Mouse (Mus musculus) heart, embryonic 12.5 days (tissue): ENCODE data around the gene Epha2. TPM values are rescaled to one million over a fixed set of nuclear protein-coding genes. Genes with fewer than 3 reads are reported as not detected.

ENCODE experiments used
- ATAC-seq: fragments of 200-750 bp; cut with Nextera tagmentation; 2 replicates; pipeline ENCODE4 v1.8.0; 2017; ENCODE audit warnings: moderate TSS enrichment, moderate library complexity; ENCODE audit not compliant: insufficient number of reproducible peaks, low FRiP score
- H3K27ac ChIP-seq: fragments of 300-500 bp; sonication (generic); 2 replicates; pipeline ENCODE4 v1.5.1; 2016; ENCODE audit warnings: mild to moderate bottlenecking, moderate library complexity; ENCODE audit not compliant: poor library complexity, severe bottlenecking
- H3K27me3 ChIP-seq: fragments of 300-500 bp; sonication (generic); replicated peaks from 2 replicates; pipeline ENCODE4 v1.6.1; 2016; ENCODE audit warnings: mild to moderate bottlenecking, moderate library complexity
- H3K36me3 ChIP-seq: fragments of 300-500 bp; sonication (generic); 2 replicates; pipeline ENCODE4 v1.6.1; 2016; ENCODE audit warnings: mild to moderate bottlenecking, moderate library complexity
- H3K4me1 ChIP-seq: fragments of 300-500 bp; sonication (generic); replicated peaks from 2 replicates; pipeline ENCODE4 v1.6.1; 2016; ENCODE audit warnings: mild to moderate bottlenecking
- H3K4me2 ChIP-seq: fragments of 300-500 bp; sonication (generic); 2 replicates; pipeline ENCODE4 v1.6.1; 2016; ENCODE audit warnings: mild to moderate bottlenecking, moderate library complexity
- H3K4me3 ChIP-seq: fragments of 300-500 bp; sonication (generic); 2 replicates; pipeline ENCODE4 v1.5.1; 2016; ENCODE audit warnings: mild to moderate bottlenecking
- H3K9ac ChIP-seq: fragments of 300-500 bp; sonication (generic); 2 replicates; pipeline ENCODE4 v1.6.1; 2016; ENCODE audit warnings: mild to moderate bottlenecking, moderate library complexity
- H3K9me3 ChIP-seq: fragments of 300-500 bp; sonication (generic); replicated peaks from 2 replicates; pipeline ENCODE4 v1.6.1; 2016; ENCODE audit warnings: mild to moderate bottlenecking, moderate library complexity
- WGBS: fragments of 180-500 bp; shearing (Covaris S2); methylation state at CpG from one replicate; pipeline ENCODE4 v1.1.7; 2016; 5-methylcytosine and 5-hydroxymethylcytosine counted together
- polyA plus RNA-seq: library from polyadenylated mRNA; unstranded; fragments of >200 nt; fragmentation: Nextera tagmentation; extraction: Ambion mirVana; gene quantifications from 2 replicates; pipeline ENCODE4 v1.2.1, GENCODE M21; 2016

Gene Epha2
- polyA plus RNA-seq, 1 experiment from 2014 or later, result 5.3 TPM

- no peak for ATAC-seq
- no peak overlapping the region for H3K4me2 ChIP-seq
- no peak overlapping the region for H3K4me3 ChIP-seq
- WGBS, result 48% methylated on average over 8 of the region's 8 CpGs
- H3K9ac ChIP-seq, result 0 out of 2 replicates have a peak overlapping the region, but pooled peaks have one; percentile 11
- peaks cover 51% of the 10 kb centered on the region for H3K4me1 ChIP-seq
- no peak overlapping the region for H3K27ac ChIP-seq
- no peaks in the 10 kb centered on the region for H3K36me3 ChIP-seq
- peaks cover 44% of the 10 kb centered on the region for H3K27me3 ChIP-seq
- H3K9me3 ChIP-seq, result no peaks in the 10 kb centered on the region
Observed at GRCm38 (mm10) chr4:141288152-141288551, 12.9 kb upstream of the Epha2 start.

DNA sequence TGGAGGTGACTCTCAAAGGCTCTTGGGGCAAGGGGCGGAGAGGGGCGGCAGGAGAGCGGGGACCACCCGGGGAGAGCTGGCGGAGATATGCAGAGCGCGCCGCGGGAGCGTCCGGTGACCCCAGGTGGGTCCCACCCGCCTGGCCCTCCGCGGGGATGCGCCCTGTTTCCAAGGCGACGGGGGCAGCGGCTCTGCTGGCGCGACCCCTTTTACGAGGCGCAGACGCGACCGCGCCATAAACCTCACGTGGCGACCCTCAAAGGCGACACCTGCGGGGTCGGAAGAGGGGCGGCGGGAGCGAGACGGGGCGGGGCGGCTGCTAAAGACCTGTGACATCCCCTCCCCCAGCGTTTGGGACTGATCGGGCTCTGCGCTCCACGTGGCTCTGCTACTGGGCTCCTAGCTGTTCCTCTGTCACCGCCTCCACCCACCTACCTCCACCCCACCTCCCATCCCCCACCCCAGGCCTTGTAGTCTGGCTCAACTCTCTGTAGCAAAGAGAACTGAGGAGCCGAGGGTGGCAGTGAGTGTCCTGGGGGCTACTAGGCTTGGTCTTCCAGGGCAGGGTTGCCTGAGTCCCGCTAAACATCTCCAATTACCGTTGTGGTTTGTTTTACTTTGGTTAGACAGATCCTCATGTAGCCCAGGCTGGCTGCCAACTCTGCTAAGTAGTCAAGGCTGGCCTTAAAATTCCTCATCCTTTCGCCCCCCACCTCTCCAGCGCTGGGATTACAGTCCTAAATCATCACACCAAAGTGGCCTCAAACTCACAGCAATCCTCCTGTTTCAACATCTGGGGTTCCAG lies 9.3 kb upstream of the Epha2 start:
- Histone ChIP-seq H3K4me1 (peaks cover 52% of the 10 kb centered on the region), H3K36me3 (no peaks in the 10 kb centered on the region), H3K27ac (no peak overlapping the region), H3K9me3 (no peaks in the 10 kb centered on the region), H3K4me2 (peak overlapping the region; percentile 87), H3K9ac (peak overlapping the region; percentile 24), H3K4me3 (peak overlapping the region; percentile 45), H3K27me3 (peaks cover 51% of the 10 kb centered on the region)
- 1% methylated on average over 47 of the region's 47 CpGs for WGBS
- ATAC-seq, result no peak

GRCm38 (mm10) chr4:141295774-141296186 lies 5.3 kb upstream of the Epha2 start:
- Histone ChIP-seq H3K27me3 (peaks cover 47% of the 10 kb centered on the region), H3K36me3 (no peaks in the 10 kb centered on the region), H3K4me1 (peaks cover 39% of the 10 kb centered on the region), H3K9ac (0 out of 2 replicates have a peak overlapping the region, but pooled peaks have one; percentile 36), H3K27ac (no peak overlapping the region), H3K4me3 (peak overlapping the region; percentile 13; the same call in 1 of the 2 replicates), H3K9me3 (no peaks in the 10 kb centered on the region), H3K4me2 (peak overlapping the region; percentile 41)
- WGBS, result 6% methylated on average over 14 of the region's 15 CpGs
- ATAC-seq, result no peak

- Histone ChIP-seq H3K9me3 (no peaks in the 10 kb centered on the region), H3K4me2 (no peak overlapping the region), H3K4me1 (peaks cover 40% of the 10 kb centered on the region), H3K4me3 (no peak overlapping the region), H3K27me3 (peaks cover 29% of the 10 kb centered on the region), H3K27ac (no peak overlapping the region), H3K9ac (no peak overlapping the region), H3K36me3 (no peaks in the 10 kb centered on the region)
- 74% methylated on average over 7 of the region's 7 CpGs for WGBS
- ATAC-seq, result no peak
Observed at GRCm38 (mm10) chr4:141297934-141298333, 3.1 kb upstream of the Epha2 start.

DNA sequence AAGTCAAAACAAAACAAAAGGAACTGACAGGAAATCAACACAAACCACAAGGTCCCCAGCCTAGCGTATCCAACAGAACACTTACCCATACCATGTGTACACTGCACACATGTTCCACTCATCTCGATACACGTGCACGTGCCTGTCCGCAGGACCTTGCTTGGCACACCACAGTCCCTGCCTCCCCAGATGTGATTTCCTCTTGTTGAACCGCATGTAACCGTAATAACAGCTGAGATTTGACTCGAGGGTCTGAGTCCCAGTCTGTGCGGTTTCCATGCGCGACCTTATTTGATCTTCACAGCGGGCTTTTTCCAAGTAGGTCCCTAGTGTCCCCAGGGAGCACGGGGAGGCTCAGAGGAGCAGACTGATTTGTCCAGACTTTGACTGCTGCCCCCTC lies 1.7 kb upstream of the Epha2 start:
- Histone ChIP-seq H3K9me3 (no peaks in the 10 kb centered on the region), H3K4me2 (no peak overlapping the region), H3K36me3 (no peaks in the 10 kb centered on the region), H3K27me3 (peaks cover 23% of the 10 kb centered on the region), H3K4me1 (peaks cover 41% of the 10 kb centered on the region), H3K4me3 (no peak overlapping the region), H3K27ac (no peak overlapping the region), H3K9ac (no peak overlapping the region)
- 66% methylated on average over 13 of the region's 13 CpGs for WGBS
- ATAC-seq, result no peak

GRCm38 (mm10) chr4:141300196-141300595 lies 844 bp upstream of the Epha2 start:
- ATAC-seq, result no peak
- 56% methylated on average over 4 of the region's 4 CpGs for WGBS

DNA sequence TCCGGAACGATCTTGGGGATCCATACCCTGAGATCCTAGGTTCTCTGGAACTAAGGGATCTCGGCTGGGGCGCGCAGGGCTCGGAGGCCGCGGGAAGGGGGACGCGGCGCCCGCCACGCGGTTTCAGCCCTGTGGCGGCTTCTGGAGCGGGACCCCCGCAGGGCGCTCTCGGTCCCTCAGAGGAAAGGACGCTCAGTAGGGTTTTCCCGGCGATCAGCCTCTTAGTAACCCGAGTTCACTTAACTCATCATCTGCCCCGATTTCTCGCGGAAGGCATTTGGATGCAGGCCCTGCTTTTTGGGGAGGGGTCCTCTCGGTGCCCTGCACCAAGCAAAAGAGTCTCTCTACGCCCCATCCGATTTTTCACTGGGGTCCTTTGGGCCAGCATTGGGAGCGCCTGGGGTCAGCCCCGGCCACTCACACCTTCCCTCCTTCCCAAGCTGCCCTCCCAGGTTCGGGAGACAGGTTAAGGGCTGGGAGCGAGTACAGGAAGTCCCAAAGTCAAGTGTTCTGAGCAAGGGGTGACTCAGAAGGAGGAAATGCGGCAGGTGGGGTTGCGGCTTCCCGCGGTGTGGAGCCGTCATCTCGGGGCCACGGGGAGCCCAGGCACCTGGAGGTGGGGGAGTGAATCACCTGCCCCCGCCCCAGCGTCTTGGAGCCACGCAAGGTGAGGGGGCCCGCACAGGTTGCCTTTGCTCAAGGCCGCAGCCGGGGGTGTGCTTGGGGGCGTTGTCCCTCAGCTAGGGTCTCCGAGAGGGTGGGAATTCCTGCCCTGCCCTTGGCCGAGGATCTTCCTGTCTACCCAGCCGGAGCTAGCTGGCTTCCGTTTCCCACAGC lies 769 bp downstream of the Epha2 start:
- H3K9me3 ChIP-seq, result no peaks in the 10 kb centered on the region
- peaks cover 52% of the 10 kb centered on the region for H3K4me1 ChIP-seq
- H3K36me3 ChIP-seq, result no peaks in the 10 kb centered on the region
- peaks cover 14% of the 10 kb centered on the region for H3K27me3 ChIP-seq
- ATAC-seq, result no peak
- H3K27ac ChIP-seq, result peak overlapping the region; percentile 64
- H3K9ac ChIP-seq, result peak overlapping the region; percentile 93
- H3K4me3 ChIP-seq, result peak overlapping the region; percentile 83
- H3K4me2 ChIP-seq, result peak overlapping the region; percentile 95
- WGBS, result under 1% methylated on average over 50 of the region's 51 CpGs

More at GRCm38 (mm10) chr4:141300196-141300595, 844 bp upstream of the Epha2 start:
- no peak overlapping the region for H3K27ac ChIP-seq
- H3K27me3 ChIP-seq, result peaks cover 23% of the 10 kb centered on the region
- H3K4me3 ChIP-seq, result no peak overlapping the region
- peaks cover 46% of the 10 kb centered on the region for H3K4me1 ChIP-seq
- no peak overlapping the region for H3K9ac ChIP-seq
- no peaks in the 10 kb centered on the region for H3K9me3 ChIP-seq
- no peaks in the 10 kb centered on the region for H3K36me3 ChIP-seq
- H3K4me2 ChIP-seq, result no peak overlapping the region

DNA sequence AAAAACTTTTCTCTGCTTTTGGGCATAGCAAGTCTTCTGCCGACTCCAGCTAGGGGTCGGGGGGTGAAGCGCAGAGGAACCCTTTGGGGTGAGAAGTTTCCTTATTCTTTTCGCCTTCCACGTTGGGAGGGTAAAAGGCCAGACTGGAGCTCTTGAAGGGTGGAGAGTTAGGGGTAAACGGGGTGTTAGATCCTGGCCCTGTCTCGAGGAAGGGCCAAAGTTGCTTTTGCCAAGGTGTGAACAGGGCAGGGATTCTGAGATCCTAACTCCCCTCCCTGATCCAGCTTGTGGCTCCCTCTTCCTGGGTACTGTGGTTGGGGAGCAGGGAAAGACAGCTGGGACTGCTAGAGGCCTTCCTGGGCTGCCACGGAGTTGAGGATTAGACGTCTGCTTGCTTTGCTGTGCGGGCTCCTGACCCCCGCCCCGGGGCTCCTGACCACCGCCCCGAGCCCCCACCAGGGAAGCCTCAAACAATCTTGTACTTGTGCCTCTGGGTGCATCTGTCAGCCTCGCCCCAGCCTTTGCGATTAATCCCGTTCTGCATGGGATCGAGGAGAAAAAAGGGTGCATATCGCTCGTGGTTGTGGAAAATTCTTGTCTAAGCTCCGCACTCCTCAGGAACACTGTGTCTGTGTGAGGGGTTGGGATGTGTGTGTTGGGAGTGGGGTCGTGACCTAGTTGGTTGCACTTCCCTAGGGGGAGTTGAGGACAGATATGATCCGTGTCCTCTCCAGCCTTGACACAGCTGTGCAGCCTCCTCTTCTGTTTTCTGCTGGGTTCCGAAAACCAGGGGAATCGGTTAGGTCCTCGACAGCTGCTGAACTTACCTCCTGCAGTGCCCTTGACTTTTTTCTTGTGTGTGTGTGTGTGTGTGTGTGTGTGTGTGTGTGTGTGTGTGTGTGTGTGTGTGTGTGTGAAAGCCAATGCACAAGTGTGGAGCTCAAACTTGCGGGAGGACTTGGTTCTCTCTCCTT lies 1.7 kb downstream of the Epha2 start:
- 0 out of 2 replicates have a peak overlapping the region, but pooled peaks have one; percentile 64 for H3K27ac ChIP-seq
- H3K36me3 ChIP-seq, result peaks cover 3% of the 10 kb centered on the region; the same call in 1 of the 2 replicates
- peaks cover 58% of the 10 kb centered on the region for H3K4me1 ChIP-seq
- ATAC-seq, result no peak
- H3K4me2 ChIP-seq, result peak overlapping the region; percentile 95
- H3K9ac ChIP-seq, result peak overlapping the region; percentile 93
- 10% methylated on average over 27 of the region's 27 CpGs for WGBS
- H3K4me3 ChIP-seq, result peak overlapping the region; percentile 83
- no peaks in the 10 kb centered on the region for H3K9me3 ChIP-seq
- H3K27me3 ChIP-seq, result peaks cover 5% of the 10 kb centered on the region; the same call in 1 of the 2 replicates

DNA sequence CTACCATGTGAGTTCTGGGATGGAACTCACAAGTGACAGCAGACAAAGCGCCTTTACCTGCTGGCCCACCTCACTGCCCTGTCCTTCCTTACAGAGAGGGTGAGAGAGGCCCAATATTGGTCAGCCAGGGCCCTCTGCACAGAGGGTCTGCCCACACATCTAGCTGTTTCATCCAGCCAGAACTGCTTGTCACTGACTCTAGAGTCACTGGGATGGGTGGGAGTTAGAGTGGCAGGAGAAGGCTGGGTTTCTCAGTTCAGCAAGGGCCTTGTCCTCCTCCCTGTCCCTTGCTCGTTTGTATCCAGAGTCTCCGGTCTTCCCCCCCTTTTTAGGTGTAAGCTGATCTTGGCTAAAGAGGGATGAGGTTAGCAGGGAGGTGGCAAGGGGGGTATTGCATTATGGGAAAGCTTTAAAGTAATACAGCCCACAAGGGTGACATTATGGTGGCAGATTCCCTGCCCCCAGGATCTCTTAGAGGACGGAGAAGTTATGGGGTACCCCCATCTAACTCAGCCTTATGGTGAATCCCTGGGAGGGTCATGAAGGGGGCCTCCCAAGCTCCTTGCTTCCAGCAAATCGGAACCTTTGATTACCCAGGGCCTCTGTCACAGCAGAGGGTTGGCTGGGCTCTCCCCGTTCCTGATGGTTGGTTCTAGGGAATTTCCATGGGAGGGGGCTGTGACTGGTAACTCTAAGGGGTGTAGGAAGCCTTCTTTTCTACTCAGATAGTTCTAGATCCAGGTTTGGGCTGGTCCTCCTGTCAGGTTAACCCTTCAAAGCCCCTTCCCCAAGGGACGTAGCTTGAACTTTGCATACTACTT lies 2.6 kb downstream of the Epha2 start:
- peak overlapping the region; percentile 93 for H3K9ac ChIP-seq
- H3K4me1 ChIP-seq, result peaks cover 64% of the 10 kb centered on the region
- WGBS, result 53% methylated on average over 7 of the region's 7 CpGs
- no peak overlapping the region for H3K27ac ChIP-seq
- no peak for ATAC-seq
- H3K4me2 ChIP-seq, result peak overlapping the region; percentile 95
- H3K27me3 ChIP-seq, result 0 out of 2 replicates have a peak, but pooled peaks cover 4% of the 10 kb centered on the region
- peaks cover 9% of the 10 kb centered on the region for H3K36me3 ChIP-seq
- peak overlapping the region; percentile 83 for H3K4me3 ChIP-seq
- H3K9me3 ChIP-seq, result no peaks in the 10 kb centered on the region

DNA sequence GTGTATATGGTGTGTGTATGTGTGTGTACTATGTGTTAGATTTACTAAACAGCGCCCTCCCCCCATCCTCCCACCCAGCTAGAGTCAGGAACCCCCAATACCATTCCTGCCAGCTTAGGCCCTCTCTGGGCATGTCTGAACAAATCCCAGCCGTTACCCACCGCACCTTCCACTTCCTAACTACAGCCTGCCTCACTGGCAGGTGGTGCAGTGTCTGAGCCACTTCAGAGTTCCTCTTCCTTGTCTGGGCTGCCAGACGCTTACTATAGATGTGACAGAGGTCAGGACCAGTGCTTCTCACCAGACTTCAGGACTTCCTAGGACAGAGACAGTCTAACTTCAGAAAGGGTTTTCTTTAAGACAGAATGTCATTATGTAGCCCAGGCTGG lies 3.2 kb downstream of the Epha2 start:
- ATAC-seq, result no peak
- Histone ChIP-seq H3K9ac (no peak overlapping the region), H3K4me3 (no peak overlapping the region), H3K27ac (no peak overlapping the region), H3K9me3 (no peaks in the 10 kb centered on the region), H3K4me1 (peaks cover 70% of the 10 kb centered on the region), H3K36me3 (peaks cover 15% of the 10 kb centered on the region), H3K27me3 (0 out of 2 replicates have a peak, but pooled peaks cover 4% of the 10 kb centered on the region), H3K4me2 (peak overlapping the region; percentile 95)
- WGBS, result 70% methylated on average over 4 of the region's 4 CpGs
